Mouse (Mus musculus) kidney, embryonic 14.5 days (tissue): Measurements from ENCODE around the gene Umps. TPM values are rescaled to one million over a fixed set of nuclear protein-coding genes. Genes with fewer than 3 reads are reported as not detected.

Experiments
- ATAC-seq: fragments of 200-750 bp; cut with Nextera tagmentation; 2 replicates; pipeline ENCODE4 v1.8.0; 2017; ENCODE audit warnings: moderate number of reproducible peaks, mild to moderate bottlenecking, moderate TSS enrichment, moderate library complexity; ENCODE audit not compliant: low FRiP score, low TSS enrichment
- H3K27ac ChIP-seq: fragments of 300-500 bp; sonication (generic); 2 replicates; pipeline ENCODE4 v1.5.1; 2014; ENCODE audit warnings: low read depth, mild to moderate bottlenecking, low read length, moderate library complexity, mixed read lengths
- H3K27me3 ChIP-seq: fragments of 300-500 bp; sonication (generic); 2 replicates; pipeline ENCODE4 v1.6.1; 2014; ENCODE audit warnings: mild to moderate bottlenecking, low read length; ENCODE audit not compliant: control insufficient read depth, insufficient read depth
- H3K36me3 ChIP-seq: fragments of 300-500 bp; sonication (generic); 2 replicates; pipeline ENCODE4 v1.6.1; 2014; ENCODE audit warnings: low read length, mixed read lengths; ENCODE audit not compliant: control insufficient read depth, insufficient read depth
- H3K4me1 ChIP-seq: fragments of 300-500 bp; sonication (generic); 2 replicates; pipeline ENCODE4 v1.6.1; 2014; ENCODE audit warnings: low read length, mixed read lengths; ENCODE audit not compliant: control insufficient read depth, insufficient read depth
- H3K4me2 ChIP-seq: fragments of 300-500 bp; sonication (generic); replicated peaks from 2 replicates; pipeline ENCODE4 v1.6.1; 2014; ENCODE audit warnings: low read depth, mild to moderate bottlenecking, low read length
- H3K4me3 ChIP-seq: fragments of 300-500 bp; sonication (generic); 2 replicates; pipeline ENCODE4 v1.5.1; 2014; ENCODE audit warnings: mild to moderate bottlenecking, low read length
- H3K9ac ChIP-seq: fragments of 300-500 bp; sonication (generic); 2 replicates; pipeline ENCODE4 v1.6.1; 2014; ENCODE audit warnings: low read depth, mild to moderate bottlenecking, low read length, moderate library complexity
- H3K9me3 ChIP-seq: fragments of 300-500 bp; sonication (generic); 2 replicates; pipeline ENCODE4 v1.6.1; 2016; ENCODE audit warnings: low read length; ENCODE audit not compliant: control insufficient read depth
- WGBS: fragments of 180-500 bp; shearing (Covaris S2); extraction: QIAGEN DNeasy Blood & Tissue Kit; methylation state at CpG from one replicate; pipeline ENCODE4 v1.1.7; 2014; 5-methylcytosine and 5-hydroxymethylcytosine counted together
- polyA plus RNA-seq: library from polyadenylated mRNA; unstranded; fragments of >200 nt; fragmentation: Nextera tagmentation; extraction: Ambion mirVana; gene quantifications from 2 replicates; pipeline ENCODE4 v1.2.1, GENCODE M21; 2014

Gene Umps
- polyA plus RNA-seq, 1 experiment from 2014 or later: 72.2 TPM

DNA sequence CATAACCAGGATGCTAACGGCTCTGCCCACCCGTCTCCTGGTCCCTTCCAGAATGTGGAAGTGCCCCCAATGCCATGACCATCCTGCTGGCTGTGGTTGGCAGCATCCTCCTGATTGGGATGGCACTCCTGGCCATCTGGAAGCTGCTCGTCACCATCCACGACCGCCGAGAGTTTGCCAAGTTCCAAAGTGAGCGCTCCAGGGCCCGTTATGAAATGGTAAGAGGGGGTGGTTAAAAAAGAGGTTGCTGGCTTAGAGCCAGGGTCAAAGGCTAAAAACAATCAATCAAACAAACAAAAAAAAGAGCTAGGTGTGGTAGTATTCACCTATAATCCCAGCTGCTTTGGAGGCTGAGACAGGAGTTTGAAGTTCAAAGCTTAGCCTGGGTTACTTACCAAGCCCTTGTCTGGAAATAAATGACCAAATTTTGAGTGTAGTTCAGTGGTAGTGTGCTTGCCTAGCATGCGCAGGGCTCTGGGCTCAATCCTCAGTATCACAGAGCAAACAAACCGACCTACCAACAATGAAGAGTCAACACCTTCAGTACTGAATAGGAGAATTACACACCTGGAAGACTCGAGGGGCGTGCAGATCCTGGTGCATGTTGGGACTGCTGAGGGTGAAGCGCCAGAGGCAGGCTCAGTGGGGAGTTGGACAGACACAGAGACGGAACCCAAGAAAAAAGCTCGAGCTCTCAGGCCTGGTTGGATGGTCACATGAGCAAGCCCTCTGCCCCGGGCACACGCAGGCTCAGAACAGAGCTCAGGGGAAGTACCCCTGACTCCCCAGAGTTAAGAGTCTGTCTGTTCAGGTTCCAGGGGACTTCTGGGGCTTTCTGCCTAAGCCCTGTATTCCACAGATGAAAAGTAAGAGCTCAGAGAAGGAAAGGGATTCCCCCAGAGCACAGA lies 18.9 kb downstream of the Umps start:
- no peak overlapping the region for H3K9ac ChIP-seq
- ATAC-seq: no peak
- no peaks in the 10 kb centered on the region for H3K27me3 ChIP-seq
- H3K4me1 ChIP-seq: peaks cover 7% of the 10 kb centered on the region
- WGBS: 93% methylated on average over 17 of the region's 17 CpGs
- H3K4me2 ChIP-seq: no peak overlapping the region
- no peaks in the 10 kb centered on the region for H3K9me3 ChIP-seq
- no peak overlapping the region for H3K27ac ChIP-seq
- no peak overlapping the region for H3K4me3 ChIP-seq
- peaks cover 11% of the 10 kb centered on the region; the same call in 1 of the 2 replicates for H3K36me3 ChIP-seq

DNA sequence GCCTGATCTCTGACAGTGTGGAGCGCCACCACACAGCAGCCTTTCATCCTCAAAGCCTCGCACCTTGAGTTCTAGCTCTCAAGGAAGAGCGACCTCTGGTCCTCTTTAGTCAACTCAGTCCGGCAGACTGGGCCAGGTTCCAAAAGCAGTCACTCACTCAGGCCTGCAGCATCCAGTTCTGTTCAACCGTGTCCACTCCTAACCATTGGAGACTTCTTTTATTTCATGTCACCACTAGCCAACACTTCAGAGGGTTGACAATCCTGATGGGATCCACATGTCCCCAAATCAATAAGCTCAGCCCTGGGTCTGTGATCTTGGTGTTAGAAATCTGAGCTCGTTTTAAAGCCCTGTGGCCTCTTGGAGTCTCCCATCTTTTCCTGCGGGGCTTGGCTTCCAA lies 20.8 kb downstream of the Umps start:
- Histone ChIP-seq H3K9ac (no peak overlapping the region), H3K4me1 (peaks cover 26% of the 10 kb centered on the region), H3K36me3 (peaks cover 8% of the 10 kb centered on the region; the same call in 1 of the 2 replicates), H3K9me3 (no peaks in the 10 kb centered on the region), H3K4me3 (no peak overlapping the region), H3K4me2 (no peak overlapping the region), H3K27me3 (no peaks in the 10 kb centered on the region), H3K27ac (no peak overlapping the region)
- ATAC-seq: no peak
- WGBS: 24% methylated on average over 7 of the region's 7 CpGs

DNA sequence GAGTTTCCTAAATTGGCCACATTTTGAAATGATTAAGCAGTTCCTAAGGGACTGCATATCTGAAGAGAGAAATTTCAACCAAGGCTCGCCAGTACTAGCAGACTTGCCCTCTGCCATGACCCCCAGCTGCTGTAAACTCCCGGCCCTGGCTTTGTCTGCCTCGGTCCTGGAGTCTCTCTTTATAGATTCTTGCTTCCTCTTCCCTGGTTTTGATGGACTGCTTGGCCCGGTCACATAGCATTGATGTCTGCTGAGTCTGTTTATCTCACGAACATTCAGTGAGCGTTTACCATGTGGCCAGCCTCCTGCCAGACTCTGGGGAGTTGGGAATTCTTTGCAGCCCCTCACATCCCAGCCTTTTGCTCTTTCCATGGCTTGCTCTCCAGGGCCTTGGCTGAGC lies 22.1 kb downstream of the Umps start:
- Histone ChIP-seq H3K4me3 (no peak overlapping the region), H3K4me1 (peaks cover 38% of the 10 kb centered on the region), H3K27me3 (no peaks in the 10 kb centered on the region), H3K4me2 (no peak overlapping the region), H3K36me3 (peaks cover 8% of the 10 kb centered on the region; the same call in 1 of the 2 replicates), H3K9ac (no peak overlapping the region), H3K27ac (no peak overlapping the region), H3K9me3 (no peaks in the 10 kb centered on the region)
- no peak for ATAC-seq
- WGBS: 32% methylated on average over 6 of the region's 6 CpGs

DNA sequence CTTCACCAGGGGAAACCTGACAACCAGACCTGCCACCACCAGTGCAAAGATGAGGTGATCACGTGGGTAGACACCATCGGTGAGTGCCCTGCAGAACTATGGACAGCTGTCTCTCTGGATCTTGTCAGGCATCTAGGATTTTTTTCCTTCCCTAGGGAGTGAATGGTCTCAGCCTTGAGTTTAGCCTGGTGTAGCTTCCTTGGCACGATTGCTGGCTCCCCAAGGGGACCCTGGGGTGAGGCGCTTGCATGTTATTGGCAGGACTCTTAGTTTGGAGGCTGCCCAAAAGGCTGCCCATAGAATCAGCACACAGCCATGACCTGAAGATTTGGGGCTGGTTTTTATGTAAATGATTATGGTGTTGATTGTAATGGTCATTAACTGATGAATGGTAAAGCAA lies 22.7 kb downstream of the Umps start:
- WGBS: 88% methylated on average over 4 of the region's 4 CpGs
- H3K4me3 ChIP-seq: no peak overlapping the region
- peaks cover 45% of the 10 kb centered on the region for H3K4me1 ChIP-seq
- no peak overlapping the region for H3K27ac ChIP-seq
- no peaks in the 10 kb centered on the region for H3K9me3 ChIP-seq
- peaks cover 8% of the 10 kb centered on the region; the same call in 1 of the 2 replicates for H3K36me3 ChIP-seq
- H3K9ac ChIP-seq: no peak overlapping the region
- H3K4me2 ChIP-seq: no peak overlapping the region
- ATAC-seq: no peak
- no peaks in the 10 kb centered on the region for H3K27me3 ChIP-seq

DNA sequence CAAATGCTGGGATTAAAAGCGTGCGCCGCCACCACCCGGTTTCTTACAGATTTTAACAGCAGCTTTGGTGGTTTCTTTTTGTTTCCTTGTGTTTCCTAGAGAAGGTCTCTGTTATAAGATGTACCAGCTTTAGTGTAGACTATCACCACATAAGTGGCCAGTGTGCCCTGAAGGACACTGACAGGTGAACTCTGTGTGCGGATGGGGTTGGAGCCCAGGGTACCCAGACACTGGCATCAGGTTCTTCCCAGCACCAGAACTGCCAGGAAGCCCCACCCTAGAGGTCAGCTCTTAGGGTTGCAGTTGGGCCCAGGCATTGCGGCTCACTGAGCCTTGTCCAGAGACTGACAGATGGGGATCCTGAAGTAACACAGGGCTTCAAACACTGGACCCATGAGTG lies 23.4 kb downstream of the Umps start:
- H3K9me3 ChIP-seq: no peaks in the 10 kb centered on the region
- peaks cover 52% of the 10 kb centered on the region for H3K4me1 ChIP-seq
- no peak overlapping the region for H3K9ac ChIP-seq
- peaks cover 2% of the 10 kb centered on the region; the same call in 1 of the 2 replicates for H3K36me3 ChIP-seq
- H3K4me3 ChIP-seq: no peak overlapping the region
- 97% methylated on average over 6 of the region's 6 CpGs for WGBS
- H3K27ac ChIP-seq: no peak overlapping the region
- no peak for ATAC-seq
- H3K4me2 ChIP-seq: no peak overlapping the region
- no peaks in the 10 kb centered on the region for H3K27me3 ChIP-seq

DNA sequence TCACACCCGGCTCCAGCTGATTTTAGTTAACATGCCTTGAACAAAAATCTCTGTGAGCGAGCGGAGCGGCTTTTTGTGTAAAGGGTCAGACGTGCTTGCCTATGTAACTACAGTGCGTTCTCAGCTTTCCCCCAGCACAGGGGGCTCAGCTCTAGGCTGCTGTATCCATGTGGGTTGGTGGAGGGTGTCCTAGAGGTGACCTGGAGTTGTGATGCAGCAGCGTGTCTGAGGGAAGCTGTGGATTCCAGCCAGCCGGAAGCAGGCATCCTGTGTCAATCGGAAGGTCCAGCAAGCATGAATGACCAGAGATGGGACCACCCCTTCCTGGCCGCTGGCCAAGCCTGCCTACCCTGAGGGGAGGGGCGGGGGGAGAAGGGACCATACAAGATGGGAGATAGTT lies 24.5 kb downstream of the Umps start:
- 41% methylated on average over 11 of the region's 11 CpGs for WGBS
- H3K4me2 ChIP-seq: no peak overlapping the region
- H3K9me3 ChIP-seq: no peaks in the 10 kb centered on the region
- no peak overlapping the region for H3K4me3 ChIP-seq
- no peak overlapping the region for H3K9ac ChIP-seq
- peaks cover 56% of the 10 kb centered on the region for H3K4me1 ChIP-seq
- no peaks in the 10 kb centered on the region for H3K27me3 ChIP-seq
- ATAC-seq: peak; percentile 30; the same call in 1 of the 2 replicates
- no peak overlapping the region; the same call in 1 of the 2 replicates for H3K27ac ChIP-seq
- H3K36me3 ChIP-seq: no peaks in the 10 kb centered on the region; the same call in 1 of the 2 replicates

DNA sequence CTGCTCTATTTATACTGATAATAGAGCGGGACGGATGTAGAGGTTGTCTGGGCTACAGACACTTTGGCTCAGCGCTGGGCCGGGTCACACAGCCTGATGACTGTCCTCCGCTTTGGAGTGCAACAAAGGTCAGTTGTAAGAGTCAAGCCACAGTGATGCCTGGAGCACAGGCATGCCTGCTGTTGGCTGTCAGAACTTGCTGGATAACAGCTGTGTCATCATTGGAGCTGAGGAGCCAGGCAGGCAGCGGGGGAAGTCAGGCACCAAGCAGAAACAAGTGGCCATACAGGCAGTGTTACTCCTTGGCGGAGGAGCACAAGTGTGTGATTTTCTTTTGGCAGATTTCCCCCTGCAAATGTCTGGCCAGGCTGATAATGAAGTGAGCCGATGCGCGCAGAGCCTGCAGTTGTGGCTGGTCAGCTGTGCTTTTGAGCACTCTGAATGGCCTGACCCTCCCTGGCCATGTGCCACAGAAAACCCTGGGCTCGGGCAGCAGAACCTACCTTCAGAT lies 25.5 kb downstream of the Umps start:
- no peak overlapping the region for H3K4me2 ChIP-seq

DNA sequence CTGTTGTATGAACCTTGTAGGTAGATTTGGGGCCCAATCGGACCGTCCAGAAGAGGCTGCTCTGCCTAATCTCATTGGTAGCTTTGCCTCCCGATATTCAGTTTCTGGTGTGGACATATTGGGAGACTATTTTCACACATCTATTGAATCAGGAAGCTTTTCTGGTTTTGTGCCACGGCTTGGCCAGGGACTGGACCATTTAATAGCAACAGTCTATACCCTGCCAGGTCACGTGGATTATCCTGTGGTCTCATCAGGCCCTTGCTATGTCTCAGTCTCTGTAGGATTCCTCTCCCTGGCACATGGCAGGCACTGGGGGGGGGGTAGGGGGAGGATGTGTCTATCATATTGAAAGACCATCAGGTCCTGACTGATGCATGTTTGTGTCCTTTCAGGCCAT lies 26.7 kb downstream of the Umps start:
- H3K4me1 ChIP-seq: peaks cover 54% of the 10 kb centered on the region
- no peaks in the 10 kb centered on the region; the same call in 1 of the 2 replicates for H3K36me3 ChIP-seq
- 67% methylated on average over 5 of the region's 5 CpGs for WGBS

More for the DNA sequence above, 25.5 kb downstream of the Umps start:
- Histone ChIP-seq H3K4me1 (peaks cover 56% of the 10 kb centered on the region), H3K4me3 (no peak overlapping the region), H3K9me3 (no peaks in the 10 kb centered on the region), H3K9ac (no peak overlapping the region), H3K36me3 (no peaks in the 10 kb centered on the region; the same call in 1 of the 2 replicates), H3K27me3 (no peaks in the 10 kb centered on the region), H3K27ac (peak overlapping the region; percentile 63; the same call in 1 of the 2 replicates)
- 33% methylated on average over 11 of the region's 11 CpGs for WGBS
- ATAC-seq: peak; percentile 30

DNA sequence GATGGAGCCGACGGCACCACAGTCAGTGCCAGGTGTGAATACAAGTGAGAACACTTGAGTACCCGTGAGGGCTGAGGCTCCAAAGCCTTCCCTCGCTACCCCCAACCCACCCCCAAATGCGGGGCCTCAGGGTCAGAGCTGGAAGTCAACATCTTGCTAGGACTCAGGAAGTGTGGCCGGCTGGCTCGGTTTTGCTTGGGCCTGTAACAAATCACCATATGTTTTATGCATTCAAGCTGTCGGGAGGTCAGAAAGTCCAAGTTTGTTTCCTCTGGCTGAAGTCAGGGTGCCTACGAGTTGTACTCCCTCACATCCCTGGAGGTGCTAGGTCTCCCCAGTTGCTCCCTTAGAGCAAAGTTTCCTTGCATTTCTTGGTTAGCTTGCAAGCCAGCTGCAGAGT lies 27.2 kb downstream of the Umps start:
- no peak overlapping the region for H3K4me2 ChIP-seq
- H3K4me3 ChIP-seq: no peak overlapping the region
- no peak overlapping the region for H3K27ac ChIP-seq
- no peaks in the 10 kb centered on the region for H3K27me3 ChIP-seq
- peaks cover 53% of the 10 kb centered on the region for H3K4me1 ChIP-seq
- no peaks in the 10 kb centered on the region for H3K9me3 ChIP-seq
- ATAC-seq: no peak
- H3K36me3 ChIP-seq: no peaks in the 10 kb centered on the region; the same call in 1 of the 2 replicates
- no peak overlapping the region for H3K9ac ChIP-seq
- 20% methylated on average over 9 of the region's 9 CpGs for WGBS

More for the DNA sequence above, 26.7 kb downstream of the Umps start:
- Histone ChIP-seq H3K4me2 (no peak overlapping the region), H3K4me3 (no peak overlapping the region), H3K9ac (no peak overlapping the region), H3K9me3 (no peaks in the 10 kb centered on the region), H3K27me3 (no peaks in the 10 kb centered on the region), H3K27ac (no peak overlapping the region)
- ATAC-seq: no peak
